Mouse (Mus musculus): Measurements from ENCODE around the gene Ogfr.

GRCm38 (mm10) chr2:180569028-180569643, 19.9 kb upstream of the Ogfr start:
- TF ChIP-seq EP300 (IDR thresholded peaks at IDR 0.05; ENCODE audit: low read depth): no peak
- no peak for TF ChIP-seq CTCF (IDR thresholded peaks at IDR 0.05; ENCODE audit: low read depth)
